Mouse (Mus musculus) MEL (cell line): ENCODE measurements at regions not wholly inside any gene's neighbourhood (a gene's known extent, or its start where the extent isn't known, plus 50 kb on each side); places are given as distances from the start of the nearest gene placed in this dataset.

Source experiments
- NRF1 ChIP-seq: IDR thresholded peaks from 2 replicates; pipeline ENCODE4 v1.6.1; 2014; ENCODE audit warnings: low read depth, mild to moderate bottlenecking, inconsistent platforms, low read length, improper control_type of control experiment, moderate library complexity; ENCODE audit not compliant: poor library complexity, insufficient read depth, severe bottlenecking
- UBTF ChIP-seq: IDR thresholded peaks from 2 replicates; pipeline ENCODE4 v1.6.1; 2012; ENCODE audit warnings: low read depth, mild to moderate bottlenecking, inconsistent platforms, low read length, improper control_type of control experiment, moderate library complexity, borderline replicate concordance; ENCODE audit not compliant: insufficient read depth
- USF2 ChIP-seq, 2 experiments: IDR thresholded peaks; 2 replicates each; pipeline ENCODE4 v1.6.1; 2011 to 2012; ENCODE audit warnings: improper control_type of control experiment in 2 of 2, low read length in 2 of 2, borderline replicate concordance in 1 of 2, inconsistent platforms in 1 of 2, low read depth in 1 of 2, mild to moderate bottlenecking in 1 of 2; ENCODE audit not compliant: insufficient read depth in 1 of 2

DNA sequence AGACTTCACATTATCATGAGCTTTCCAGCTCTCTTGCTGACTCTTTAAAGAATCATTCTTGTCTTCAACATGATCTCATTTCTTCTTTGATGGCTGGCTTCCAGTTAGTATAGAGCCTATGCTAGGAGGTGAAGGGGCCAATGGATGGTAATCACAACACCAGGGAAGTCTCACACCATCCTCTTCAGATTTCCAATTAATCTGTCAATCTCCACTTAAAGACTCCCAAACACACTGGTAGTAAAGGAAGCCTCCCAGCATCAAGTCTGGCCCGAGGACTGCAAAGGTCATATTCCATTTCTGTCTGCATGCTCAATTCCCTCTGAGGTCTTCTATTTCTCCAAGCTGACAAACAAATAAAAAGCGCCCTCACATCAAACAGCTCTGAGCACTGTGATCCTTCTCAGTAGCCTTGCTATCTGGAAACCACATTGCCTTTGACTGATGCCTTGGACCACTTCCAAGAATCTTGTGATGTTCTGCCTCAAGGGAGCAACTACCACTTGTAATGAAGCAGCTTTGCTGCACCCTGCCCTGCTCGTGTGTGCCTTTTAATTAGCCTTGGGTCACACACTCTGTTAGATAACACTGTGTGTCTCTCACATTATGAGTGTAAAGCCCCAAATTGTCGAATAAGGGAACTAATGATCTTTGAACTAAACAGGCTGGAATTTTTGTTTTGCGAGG is 629.0 kb upstream of the Cdh10 start:
- no peak for TF ChIP-seq UBTF
- no peak for TF ChIP-seq USF2 (IDR thresholded peaks at IDR 0.05; ENCODE audit: borderline replicate concordance in 1 of 2, insufficient read depth in 1 of 2, low read depth in 1 of 2, low read length in 2 of 2)
- TF ChIP-seq NRF1 = no peak
